Comparison of ENCODE assay signal across 10 mouse cellular contexts in genomic region chr5:139558468-139558804, GRCm38 (mm10). TPM values are rescaled to one million over a fixed set of nuclear protein-coding genes. Genes with fewer than 3 reads are reported as not detected.
A peak's percentile ranks its signal among the peaks of the same experiment; 100 is the strongest.
DNase-seq lines count a peak whose midpoint lies in the region; ATAC-seq lines count a peak whose summit lies in the region.
"Had no signal": no experiment of that assay in that cellular context is flagged by ENCODE, and none has a peak within 500 bp of the region (broad histone marks: within the 10 kb centered on the region; RNA-seq: fewer than 3 reads in every experiment).

No protein-coding gene starts in this region.

- no peak overlapping the region for H3K27ac ChIP-seq in embryonic facial prominence, embryonic 10.5 days (replicated peaks)
- no peak overlapping the region for H3K27ac ChIP-seq in limb, embryonic 13.5 days
- H3K27ac ChIP-seq in stomach, embryonic 15.5 days = no peak overlapping the region
- H3K27ac ChIP-seq: macrophage had no signal

- WGBS in embryonic facial prominence, embryonic 10.5 days = 1% methylated on average over 16 of the region's 16 CpGs
- 0% methylated on average over 16 of the region's 16 CpGs for WGBS in limb, embryonic 13.5 days
- WGBS in stomach, embryonic 15.5 days = under 1% methylated on average over 16 of the region's 16 CpGs

- ATAC-seq in limb, embryonic 13.5 days (ENCODE audit: low FRiP score, low read depth) = no peak
- 0 out of 2 replicates have a peak, but pooled peaks have one; percentile 54 for ATAC-seq in stomach, embryonic 15.5 days (ENCODE audit: insufficient read depth, low FRiP score, low read depth)

- H3K36me3 ChIP-seq in embryonic facial prominence, embryonic 10.5 days (replicated peaks) = no peaks in the 10 kb centered on the region
- no peaks in the 10 kb centered on the region for H3K36me3 ChIP-seq in limb, embryonic 13.5 days
- H3K36me3 ChIP-seq in stomach, embryonic 15.5 days = no peaks in the 10 kb centered on the region

- DNase-seq in cerebellum, adult 11-12 months = peak; percentile 65
- no peak for DNase-seq in cerebellum, adult 9-11 months
- peak; percentile 76 for DNase-seq in embryonic facial prominence, embryonic 10.5 days (ENCODE audit: low spot score)
- DNase-seq in heart, postnatal 10 days = peak; percentile 56 to 59
- no peak for DNase-seq in frontal cortex, postnatal 36 days (ENCODE audit: low spot score in 2 of 2)
- no peak for DNase-seq in urinary bladder, postnatal 25 days (ENCODE audit: low spot score)

- intact Hi-C loops in heart, postnatal 10 days (cut with DNase I) = no loop called here

- peak overlapping the region; percentile 38 for H3K4me3 ChIP-seq in embryonic facial prominence, embryonic 10.5 days
- 0 out of 2 replicates have a peak overlapping the region, but pooled peaks have one; percentile 15 for H3K4me3 ChIP-seq in limb, embryonic 13.5 days
- 0 out of 2 replicates have a peak overlapping the region, but pooled peaks have one; percentile 13 for H3K4me3 ChIP-seq in stomach, embryonic 15.5 days (replicated peaks)

- H3K27me3 ChIP-seq in embryonic facial prominence, embryonic 10.5 days (replicated peaks; ENCODE audit: low read depth, poor library complexity, severe bottlenecking) = peaks cover 99% of the 10 kb centered on the region
- peaks cover 99% of the 10 kb centered on the region for H3K27me3 ChIP-seq in limb, embryonic 13.5 days
- peaks cover 77% of the 10 kb centered on the region for H3K27me3 ChIP-seq in stomach, embryonic 15.5 days (replicated peaks)

- no peaks in the 10 kb centered on the region for H3K9me3 ChIP-seq in embryonic facial prominence, embryonic 10.5 days
- no peaks in the 10 kb centered on the region for H3K9me3 ChIP-seq in limb, embryonic 13.5 days
- no peaks in the 10 kb centered on the region for H3K9me3 ChIP-seq in stomach, embryonic 15.5 days

- H3K4me2 ChIP-seq in limb, embryonic 13.5 days (replicated peaks) = 0 out of 2 replicates have a peak overlapping the region, but pooled peaks have one; percentile 28
- peak overlapping the region; percentile 35 for H3K4me2 ChIP-seq in stomach, embryonic 15.5 days

- peaks cover 55% of the 10 kb centered on the region for H3K4me1 ChIP-seq in embryonic facial prominence, embryonic 10.5 days
- peaks cover 19% of the 10 kb centered on the region for H3K4me1 ChIP-seq in limb, embryonic 13.5 days
- peaks cover 14% of the 10 kb centered on the region for H3K4me1 ChIP-seq in stomach, embryonic 15.5 days

- H3K9ac ChIP-seq in limb, embryonic 13.5 days = no peak overlapping the region
- H3K9ac ChIP-seq in stomach, embryonic 15.5 days = no peak overlapping the region

RNA-seq across cellular contexts. Expression of gene Uncx, which starts 15.1 kb away (rescaled TPM):
- polyA plus RNA-seq in embryonic facial prominence, embryonic 10.5 days (2016; fragmentation: Nextera tagmentation; extraction: Ambion mirVana) = 3.3 and 4.7 TPM in 2 replicates
- not detected for total RNA-seq in heart, postnatal 10 days (2021)
- 0.09 TPM in 1 of 2 replicates, not detected in the other for polyA plus RNA-seq in limb, embryonic 13.5 days (2015; fragmentation: Nextera tagmentation; extraction: Ambion mirVana)
- 0.08 TPM in 1 of 2 replicates, not detected in the other for polyA plus RNA-seq in stomach, embryonic 15.5 days (2015; fragmentation: Nextera tagmentation; extraction: Ambion mirVana)
- polyA plus RNA-seq: C2C12, macrophage had no signal

Comparison
In these comparisons a context has a peak if more than half of its experiments do, and no peak if none do; other contexts are left out.
1. DNase-seq: peak in cerebellum, adult 11-12 months (single experiment), embryonic facial prominence, embryonic 10.5 days (single experiment) and heart, postnatal 10 days (2 of 2); none in cerebellum, adult 9-11 months (single experiment), frontal cortex, postnatal 36 days (0 of 2) and urinary bladder, postnatal 25 days (single experiment).
2. Peak in every context shown above with its lines, with median percentiles within 50 percentile points of each other: H3K4me3 ChIP-seq.